Mouse (Mus musculus): ENCODE results near the gene Nlgn1.

Nlgn1 gene

DNA sequence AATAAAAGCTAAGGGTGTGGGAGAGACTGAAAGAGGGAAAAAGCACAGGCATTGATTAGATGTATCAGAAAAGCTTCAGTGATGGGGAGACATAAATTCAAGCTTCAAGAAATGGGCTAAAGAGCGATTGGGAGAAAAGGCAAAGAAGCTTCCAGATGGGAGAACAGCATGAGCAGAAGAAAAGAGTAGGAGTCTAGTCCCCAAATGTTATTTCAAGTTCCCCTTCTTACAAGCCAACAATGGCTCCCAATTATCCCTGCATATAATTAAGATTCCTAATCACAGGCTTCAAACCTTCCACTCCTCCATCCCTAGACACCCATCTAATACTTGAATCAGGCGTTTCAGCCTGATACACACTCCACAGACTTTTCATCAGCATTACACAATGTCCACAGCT, 292.6 kb downstream of the Nlgn1 start:
- no peak for DNase-seq

DNA sequence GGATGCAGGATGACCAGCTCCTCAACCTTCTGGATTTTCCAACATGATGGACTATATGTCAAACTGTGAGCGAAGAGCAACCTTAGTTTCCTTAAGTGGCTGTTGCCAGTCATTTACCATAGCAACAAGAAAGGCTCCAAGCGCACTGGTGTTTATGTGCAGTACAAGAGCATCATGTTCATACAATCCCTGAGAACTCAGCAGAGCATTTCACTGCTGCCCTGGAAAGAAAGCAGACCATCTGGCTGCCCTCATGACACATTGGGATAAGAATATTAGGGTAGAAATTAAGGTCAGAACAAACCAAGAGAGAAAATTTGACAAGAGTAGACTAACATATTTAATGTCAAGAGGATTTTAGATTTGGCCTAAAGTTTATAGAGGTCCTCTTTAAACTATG, 306.2 kb downstream of the Nlgn1 start:
- no peak for DNase-seq

DNA sequence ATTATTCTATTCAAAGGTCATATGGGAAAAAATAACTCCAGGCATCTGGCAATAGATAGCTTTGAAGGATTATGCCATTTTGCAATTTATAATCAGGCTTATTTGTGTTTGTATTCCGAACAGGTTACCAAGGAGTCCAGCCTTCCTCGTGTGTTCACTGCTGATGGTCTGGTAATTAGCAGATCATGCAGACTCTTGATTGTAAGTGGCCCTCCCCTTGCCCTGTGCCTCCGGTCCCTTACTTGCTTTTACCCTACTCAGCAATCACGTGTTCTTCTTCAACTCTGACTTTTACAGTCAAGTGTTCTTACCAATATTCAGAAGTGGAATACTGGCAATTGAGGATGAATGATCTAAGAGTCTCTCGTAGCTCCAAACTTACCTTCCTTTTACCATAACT, 309.0 kb downstream of the Nlgn1 start:
- DNase-seq, result no peak

DNA sequence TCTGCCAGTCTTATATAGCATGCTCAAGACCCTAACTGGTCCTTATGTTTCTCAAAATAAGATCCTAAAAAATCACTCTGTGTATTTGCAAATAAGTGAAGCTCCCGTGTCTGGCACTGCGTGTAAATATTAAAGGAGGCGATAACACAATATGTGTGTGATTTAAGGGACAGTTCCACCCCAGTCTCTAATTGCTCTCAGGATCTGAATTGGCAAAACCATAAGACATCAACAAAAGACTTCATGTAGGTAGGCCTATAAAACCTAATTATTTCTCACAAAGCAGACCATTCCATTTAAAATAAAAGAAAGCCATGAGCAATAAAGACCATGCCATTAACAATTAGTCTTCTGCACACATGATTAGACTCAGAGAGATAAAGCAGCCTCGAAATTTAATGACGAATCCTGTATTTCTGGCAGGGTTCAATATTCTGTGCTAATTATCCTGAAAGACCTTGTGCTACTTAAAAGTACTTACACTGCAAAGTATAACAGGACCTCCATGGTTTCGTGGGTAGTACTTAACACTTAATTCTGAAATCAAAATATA, 310.6 kb downstream of the Nlgn1 start:
- DNase-seq, result no peak

DNA sequence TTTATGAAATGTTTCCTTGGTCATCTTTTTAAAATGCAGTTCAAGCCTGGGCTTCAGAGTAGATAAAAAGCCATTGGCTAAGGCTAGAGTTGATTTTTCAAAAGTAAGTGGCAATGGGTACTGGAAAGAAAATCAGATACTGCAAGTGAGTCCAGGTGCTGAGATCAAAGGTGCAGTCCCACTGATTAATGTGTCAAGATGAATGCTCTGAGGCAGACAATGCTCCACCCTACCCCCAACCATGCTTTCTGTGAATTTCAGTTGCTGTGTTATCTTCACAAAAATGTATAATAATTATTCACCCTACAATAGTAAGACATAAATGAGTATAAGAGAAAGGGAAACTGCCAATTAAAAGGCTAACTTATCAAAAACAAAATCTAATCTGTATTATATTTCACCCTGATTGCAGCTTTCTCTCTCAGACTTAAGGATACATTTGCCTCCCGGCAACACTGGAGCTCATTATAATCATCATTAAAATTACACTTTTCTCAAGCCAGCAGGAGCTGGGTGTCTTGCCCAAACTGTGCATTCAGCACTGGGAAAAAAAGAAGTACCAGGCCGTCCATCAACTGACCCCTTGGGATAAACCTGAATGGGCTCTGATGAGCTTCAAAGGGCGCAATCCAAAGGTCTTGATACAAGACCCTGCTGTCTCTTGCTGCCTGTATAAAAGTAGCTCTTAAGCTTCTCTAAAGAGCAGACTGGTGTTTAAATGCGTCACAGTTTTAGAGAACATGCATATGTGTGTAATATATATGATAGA, 320.8 kb downstream of the Nlgn1 start:
- DNase-seq, result no peak

DNA sequence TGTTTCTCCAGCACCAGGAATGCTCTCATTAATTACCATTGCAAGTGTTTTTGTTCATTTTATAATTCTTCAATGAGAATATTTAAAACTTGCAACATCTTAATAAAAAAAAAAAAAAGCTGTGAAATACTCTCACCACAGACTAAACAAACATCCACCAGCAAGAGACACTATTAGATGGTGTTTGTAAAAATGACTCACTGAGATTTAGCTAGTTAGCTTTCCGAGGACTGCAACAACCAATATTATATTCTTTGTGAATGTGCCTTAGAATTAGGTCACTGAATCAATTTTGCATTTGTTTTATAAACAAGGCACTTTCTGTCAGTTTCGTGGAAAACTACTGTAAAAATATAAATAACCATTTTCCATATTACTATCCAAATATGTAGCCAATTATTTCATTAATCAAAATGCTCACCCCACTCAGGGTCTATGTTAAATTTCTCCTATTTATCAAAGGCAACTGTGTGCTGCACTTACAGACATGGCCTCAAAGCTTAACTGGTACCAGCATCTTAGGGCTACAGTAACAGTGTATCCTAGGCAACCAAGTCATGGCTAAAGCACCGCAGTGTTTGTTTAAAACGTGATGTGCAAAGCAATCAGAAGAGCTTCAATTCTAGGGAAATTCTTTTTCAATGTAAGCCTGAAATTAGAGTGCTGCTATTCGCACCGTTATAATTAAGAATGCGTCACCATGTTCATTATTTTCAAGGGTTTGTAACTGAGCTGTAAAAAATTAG, 329.2 kb downstream of the Nlgn1 start:
- no peak for DNase-seq

DNA sequence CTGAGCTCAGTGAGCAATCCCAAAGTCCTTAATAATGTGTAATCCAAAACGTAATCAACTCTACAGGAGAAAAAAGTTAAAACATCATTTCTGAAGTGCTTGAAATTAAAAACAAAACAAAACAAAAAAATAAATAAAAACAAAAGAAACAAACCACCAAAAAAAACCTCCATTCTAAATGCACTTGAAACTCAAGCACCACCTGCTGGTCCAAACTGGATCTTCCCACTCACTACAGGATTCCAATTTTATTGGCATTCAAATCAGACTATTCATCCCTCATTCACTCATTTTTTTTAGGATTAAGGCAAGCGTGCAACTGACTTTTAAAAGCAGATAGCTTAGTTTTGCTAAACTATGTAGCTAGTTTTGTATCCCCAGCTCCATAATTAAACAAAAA, 329.9 kb downstream of the Nlgn1 start:
- DNase-seq, result no peak

DNA sequence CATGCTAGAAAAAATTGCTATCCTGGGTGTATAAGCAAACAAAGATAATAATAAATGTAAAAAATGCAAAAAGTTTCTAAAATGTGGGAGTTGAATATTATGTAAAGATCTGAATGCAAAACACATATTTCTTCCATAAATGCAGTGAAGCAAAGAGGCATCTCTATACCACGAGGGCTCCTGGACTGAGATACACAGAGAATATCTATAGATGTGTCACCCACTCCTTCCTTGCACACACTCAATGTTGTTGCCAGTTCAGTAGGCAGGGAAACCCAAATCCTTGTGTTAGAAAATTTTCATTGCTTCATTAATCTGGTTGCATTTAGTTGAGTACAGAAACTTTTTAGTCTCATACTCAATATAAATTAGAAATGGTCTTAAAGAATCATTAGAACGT, 364.7 kb downstream of the Nlgn1 start:
- DNase-seq, result no peak

DNA sequence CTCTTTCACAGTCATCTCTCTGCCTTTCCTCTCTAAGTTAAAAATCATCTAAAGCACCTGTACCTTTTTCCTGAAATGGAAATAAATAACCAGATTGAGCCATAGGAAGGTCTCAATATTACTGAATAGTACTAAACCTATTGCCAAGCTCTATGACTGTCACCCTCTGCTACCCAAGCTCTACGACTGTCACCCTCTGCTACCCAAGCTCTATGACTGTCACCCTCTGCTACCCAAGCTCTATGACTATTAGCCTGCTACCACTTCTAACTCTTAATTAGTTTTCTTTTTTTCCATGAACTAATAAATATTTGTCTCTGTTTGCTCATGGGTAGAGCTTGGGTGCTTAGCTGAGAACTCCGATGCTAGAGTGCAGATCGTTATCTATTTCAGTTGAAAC, 368.0 kb downstream of the Nlgn1 start:
- no peak for DNase-seq

DNA sequence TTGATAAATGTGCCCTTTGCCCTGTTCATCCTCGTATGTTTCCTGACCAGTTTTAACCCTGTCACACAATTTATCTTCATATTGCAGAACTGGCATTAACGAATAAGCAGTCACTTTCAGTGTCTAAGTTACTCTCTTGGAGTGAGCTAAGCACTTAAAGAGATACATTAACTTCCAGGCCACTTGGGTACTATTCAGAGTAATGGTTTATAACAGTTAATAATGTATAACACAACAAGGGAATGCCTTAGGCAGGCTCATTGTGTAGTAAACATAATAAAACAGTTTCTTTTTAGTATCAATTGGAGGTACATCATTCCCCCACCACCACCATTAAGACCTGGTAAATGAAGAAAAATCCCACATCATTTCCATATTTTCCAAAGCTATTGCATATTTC, 368.7 kb downstream of the Nlgn1 start:
- DNase-seq, result no peak

DNA sequence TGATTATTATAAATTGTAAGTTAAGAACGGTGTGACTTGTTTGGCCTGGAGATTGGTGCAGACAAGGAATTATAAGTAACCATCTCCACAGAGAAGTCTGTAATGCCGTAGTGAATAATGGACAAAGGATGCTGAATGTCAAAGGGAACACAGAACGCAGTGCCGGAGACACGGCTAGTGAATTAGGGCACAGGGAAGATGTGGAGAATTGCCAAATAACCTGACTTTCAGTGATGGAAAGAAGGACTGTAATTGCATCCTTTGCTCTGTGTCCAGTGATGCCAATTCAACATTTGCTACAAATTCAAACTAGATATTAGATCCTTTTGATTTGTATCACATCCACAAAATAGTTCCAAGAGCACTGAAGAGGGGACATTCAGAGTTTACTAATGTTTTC, 415.7 kb downstream of the Nlgn1 start:
- no peak for DNase-seq

DNA sequence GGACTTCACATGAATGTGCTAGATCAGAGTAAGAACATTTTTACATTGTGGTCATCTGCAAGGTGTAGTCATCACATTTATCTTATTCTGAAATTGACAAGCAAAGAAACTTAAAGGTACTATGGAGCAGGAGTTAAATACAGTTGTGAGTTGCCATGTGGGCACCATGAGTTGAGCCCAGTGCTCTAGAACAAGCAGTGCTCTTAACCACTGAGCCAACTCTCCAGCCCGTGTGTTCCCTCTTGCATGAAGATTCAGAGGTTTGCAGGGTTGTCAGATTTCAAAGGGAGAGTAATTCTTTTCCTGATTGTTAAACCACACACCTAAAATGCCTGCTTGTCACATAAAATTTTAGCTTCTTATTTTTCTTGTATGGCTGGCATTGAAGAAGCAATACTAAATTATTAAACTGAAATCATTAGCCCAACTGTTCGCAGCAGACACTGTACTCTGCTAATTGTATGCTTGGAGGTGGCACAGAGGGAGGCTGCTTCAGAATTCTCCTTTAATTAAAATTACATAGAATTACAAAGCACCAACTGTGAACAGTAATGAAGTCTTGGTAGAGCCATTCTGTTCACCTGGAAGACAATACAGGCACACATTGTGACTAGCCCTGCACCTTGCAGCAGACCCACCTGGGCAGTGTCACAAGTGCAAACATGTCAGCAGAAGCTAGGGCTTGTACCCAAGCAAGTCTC, 417.7 kb downstream of the Nlgn1 start:
- DNase-seq, result no peak

DNA sequence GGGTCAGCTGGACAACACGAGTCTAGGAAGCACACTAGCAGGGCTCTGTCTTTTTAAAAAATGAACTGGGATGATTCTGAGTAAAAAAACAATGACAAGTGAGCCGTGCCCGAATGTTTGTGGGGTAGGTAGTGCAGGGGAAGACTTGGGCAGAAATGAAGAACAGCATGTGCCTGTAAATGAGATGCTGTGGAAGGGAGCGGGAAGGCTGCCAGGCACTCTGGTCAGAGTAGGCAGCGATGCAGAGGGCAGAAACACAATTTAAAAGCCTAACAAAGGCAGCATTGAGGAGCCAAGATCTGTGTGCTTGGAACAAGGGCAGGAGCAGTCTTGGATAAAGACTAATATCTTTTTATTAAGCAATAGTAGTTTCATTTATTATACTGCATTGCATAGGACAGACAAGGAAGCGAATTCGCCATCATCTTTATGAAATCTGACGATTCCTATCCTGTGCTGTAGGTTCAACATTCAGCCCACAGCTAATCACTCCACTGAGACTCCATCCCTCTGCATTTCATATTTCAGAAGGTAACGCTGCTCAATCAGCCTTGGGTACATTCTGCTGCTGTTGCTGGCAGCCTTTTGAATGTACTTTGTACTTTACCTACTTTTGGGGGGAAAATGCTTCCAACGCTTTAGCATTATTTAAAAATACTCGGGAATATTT, 429.0 kb downstream of the Nlgn1 start:
- DNase-seq, result no peak

DNA sequence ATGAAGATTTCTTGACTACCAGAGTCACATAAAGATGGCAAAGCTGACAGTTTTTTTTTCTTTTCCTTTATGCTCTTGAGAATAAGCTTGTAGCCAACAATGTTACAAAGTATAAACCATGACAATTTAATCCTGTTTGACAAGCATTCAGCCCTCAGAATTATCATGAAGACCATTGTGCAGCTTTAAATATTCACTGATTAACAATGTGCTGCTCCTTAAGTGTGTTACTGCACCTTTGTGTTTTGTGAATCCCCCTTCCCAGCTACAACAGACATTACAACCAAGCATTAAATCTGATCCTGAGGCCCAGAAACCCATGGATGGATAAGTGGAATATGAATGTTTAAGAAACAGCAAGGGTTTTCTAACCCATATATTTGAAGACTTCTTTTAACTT, 434.8 kb downstream of the Nlgn1 start:
- no peak for DNase-seq

DNA sequence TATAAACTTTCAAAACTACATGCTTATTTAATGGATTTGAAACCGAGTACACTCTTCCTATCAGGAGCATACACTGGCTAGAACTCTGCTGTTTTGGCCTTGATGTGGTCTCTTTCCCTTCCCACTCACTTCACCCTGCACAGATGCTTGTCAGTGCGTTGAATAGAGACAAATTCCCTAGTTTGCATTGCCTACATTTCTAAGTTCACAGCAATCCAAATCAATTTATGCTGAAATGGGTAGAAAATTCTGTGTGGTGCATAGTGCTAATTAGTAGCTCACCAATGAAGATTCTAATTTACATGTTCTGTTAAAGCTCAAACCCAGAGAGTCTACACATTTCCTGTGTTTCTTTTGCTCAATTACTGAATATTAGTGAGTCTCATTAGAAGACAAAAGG, 447.5 kb downstream of the Nlgn1 start:
- DNase-seq, result no peak

DNA sequence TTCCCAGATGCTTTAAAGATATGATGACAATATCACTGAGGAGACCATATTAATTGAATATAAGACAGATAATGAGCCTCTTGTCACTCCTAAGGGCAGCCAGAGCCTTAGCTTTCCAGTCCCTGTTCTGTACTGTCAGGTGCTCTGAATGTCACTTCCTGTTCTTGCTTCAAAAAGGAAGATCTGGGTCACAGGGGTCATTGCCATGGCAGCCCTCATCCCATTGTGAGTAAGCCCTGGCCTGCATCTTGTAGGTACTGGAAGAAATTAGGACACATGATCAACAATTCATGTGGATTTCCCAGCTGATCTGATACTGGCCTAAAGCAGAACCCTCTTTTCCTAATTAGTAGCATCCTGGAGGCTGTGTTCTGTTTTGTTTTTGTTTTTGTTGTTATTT, 463.1 kb downstream of the Nlgn1 start:
- DNase-seq, result no peak

DNA sequence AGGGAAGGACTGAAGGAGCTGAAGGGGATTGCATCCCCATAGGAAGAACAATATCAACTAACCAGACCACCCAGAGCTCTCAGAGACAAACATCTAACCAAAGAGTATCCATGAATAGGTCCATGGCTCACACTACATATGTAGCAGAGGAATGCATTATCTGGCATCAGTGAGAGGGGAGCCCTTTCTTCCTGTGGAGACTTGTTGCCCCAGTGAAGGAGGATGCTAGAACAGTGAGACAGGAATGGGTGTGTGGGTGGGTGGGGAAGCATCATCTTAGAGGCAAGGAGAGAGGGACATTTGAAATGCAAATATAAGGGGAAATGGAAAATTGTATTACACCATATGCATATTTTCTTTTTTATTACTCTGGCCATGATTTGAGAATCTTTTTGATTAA, 473.9 kb downstream of the Nlgn1 start:
- no peak for DNase-seq

DNA sequence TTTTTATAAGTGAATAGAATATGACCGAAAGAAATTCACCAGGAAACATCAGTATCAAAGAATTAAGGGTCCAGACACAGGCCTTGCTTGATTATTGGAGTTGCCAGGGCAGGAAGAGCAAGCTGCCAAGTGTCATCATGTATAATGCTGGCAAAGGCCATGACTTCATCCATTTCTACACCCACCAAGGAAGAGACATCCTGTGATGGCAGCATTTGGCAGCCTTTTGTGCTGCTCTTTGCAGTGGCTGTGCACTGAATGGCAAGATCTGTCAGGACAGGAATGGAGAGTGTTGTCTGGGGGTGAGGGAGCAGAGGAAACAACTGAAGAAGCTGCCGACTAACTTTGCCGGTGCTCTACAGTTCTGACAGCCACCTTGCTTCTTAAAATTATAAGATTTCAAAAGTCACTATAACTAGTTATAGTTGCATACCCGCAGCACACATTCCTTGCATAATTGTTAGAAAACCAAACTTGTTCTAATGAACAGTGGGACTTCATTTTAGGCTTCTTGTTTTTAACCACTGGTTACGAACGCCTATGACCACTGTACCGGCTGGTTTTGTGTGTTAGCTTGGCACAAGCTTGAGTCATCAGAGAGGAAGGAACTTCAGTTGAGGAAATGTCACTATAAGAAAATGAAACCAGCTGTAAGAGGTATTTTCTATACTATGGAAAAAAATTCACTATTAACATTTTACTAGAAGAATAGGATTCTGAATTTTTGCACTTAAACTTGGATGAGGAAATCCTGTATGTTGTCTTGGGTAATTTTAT, 487.4 kb downstream of the Nlgn1 start:
- no peak for DNase-seq

DNA sequence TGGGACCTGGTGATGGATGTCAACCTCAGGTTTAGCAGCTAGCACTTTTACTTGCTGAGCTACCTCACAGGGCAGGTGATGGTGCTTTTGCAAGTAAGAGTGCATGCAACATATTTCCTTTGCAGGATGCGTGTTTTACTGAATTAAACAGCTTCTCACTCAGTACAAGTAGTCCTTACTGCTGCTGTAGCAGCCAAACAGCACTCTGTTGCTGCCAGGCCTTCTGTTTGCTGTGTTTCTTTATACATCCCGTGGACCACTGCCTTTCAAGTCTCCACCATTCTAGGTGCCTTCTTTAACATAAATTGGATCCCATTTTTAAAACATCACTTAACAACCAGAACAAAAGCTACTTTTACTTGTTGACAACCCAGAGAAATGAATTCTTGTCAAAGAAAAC, 502.0 kb downstream of the Nlgn1 start:
- DNase-seq, result no peak

DNA sequence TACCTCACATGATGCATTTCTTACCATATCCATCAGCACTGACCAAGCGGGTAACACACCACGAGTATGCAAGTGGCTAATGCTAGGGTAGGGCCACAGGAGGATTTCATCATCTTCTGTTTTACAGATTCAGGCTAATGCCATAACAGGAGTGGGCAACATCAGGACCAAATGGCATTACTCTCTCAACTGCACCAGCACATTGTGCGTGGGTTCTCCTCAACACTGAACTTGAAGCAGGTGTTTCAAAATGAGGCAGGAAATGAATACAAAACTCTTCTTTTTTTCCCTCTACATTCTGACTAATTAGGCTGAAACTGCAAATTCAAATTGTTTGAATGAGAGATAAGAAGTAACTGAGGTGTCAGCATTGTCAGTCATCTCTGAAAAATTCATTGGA, 518.9 kb downstream of the Nlgn1 start:
- no peak for DNase-seq

DNA sequence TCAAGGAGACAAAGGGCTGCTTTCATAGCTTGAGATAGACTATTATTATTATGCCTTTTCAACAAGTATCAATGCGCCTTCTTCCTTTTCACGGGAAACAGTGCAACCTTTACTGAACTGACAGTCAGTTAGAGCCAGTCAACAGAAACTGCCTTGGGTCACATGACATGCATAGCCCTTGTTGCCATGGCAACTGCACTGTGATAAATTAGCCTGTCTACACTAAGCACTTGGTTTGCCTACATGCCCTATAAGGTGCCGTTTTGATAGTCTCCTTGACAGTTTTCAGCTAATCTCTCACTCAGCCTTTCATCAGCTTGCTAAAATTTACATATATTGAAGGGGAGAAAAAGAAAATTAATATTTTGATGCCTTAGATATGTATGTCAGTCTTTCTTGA, 524.7 kb downstream of the Nlgn1 start:
- DNase-seq, result no peak

DNA sequence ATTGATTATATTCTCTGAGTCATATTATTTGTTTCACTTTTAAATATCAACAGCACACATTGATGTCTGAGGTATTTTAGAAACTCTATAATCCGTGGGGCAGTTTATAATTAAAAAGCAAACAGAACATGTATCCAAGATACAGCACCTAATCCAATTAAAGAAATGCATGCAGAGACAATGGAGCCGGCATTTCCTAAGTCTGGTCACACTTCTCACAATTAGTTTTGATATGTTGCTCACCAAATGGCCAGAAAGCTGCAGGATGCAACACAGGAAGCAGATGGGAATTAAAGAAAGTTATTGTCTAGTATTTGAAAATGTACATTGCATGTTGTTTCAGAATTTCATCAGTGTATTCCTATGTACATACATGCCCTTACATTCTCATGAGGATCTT, 550.6 kb downstream of the Nlgn1 start:
- DNase-seq, result no peak
